Mouse (Mus musculus): Measurements from ENCODE around the gene Hk3. TPM values are rescaled to one million over a fixed set of nuclear protein-coding genes. Genes with fewer than 3 reads are reported as not detected.

Hk3 gene
- polyA plus RNA-seq, 1 experiment from 2014 or later = 3.3 TPM

- Histone ChIP-seq H3K27ac (ENCODE audit: low read depth, low read length) (no peak overlapping the region; the same call in 1 of the 2 replicates), H3K36me3 (ENCODE audit: control insufficient read depth, insufficient read depth, low read length) (no peaks in the 10 kb centered on the region), H3K27me3 (replicated peaks; ENCODE audit: control insufficient read depth, insufficient read depth, low read length) (no peaks in the 10 kb centered on the region), H3K9ac (ENCODE audit: low read depth, low read length) (no peak overlapping the region), H3K4me1 (replicated peaks; ENCODE audit: control insufficient read depth, insufficient read depth, low read length) (peaks cover 3% of the 10 kb centered on the region; the same call in 1 of the 2 replicates), H3K4me3 (ENCODE audit: low read depth, low read length) (no peak overlapping the region), H3K4me2 (no peak overlapping the region), H3K9me3 (ENCODE audit: control insufficient read depth, low read length) (no peaks in the 10 kb centered on the region)
- ATAC-seq (replicated peaks; ENCODE audit: low FRiP score) (no peak), DNase-seq (ENCODE audit: low spot score) (no peak)
- 18% methylated on average over 4 of the region's 4 CpGs for WGBS
These were observed 26.6 kb downstream of the Hk3 start for GRCm38 (mm10) chr13:54994576-54994975.

DNA sequence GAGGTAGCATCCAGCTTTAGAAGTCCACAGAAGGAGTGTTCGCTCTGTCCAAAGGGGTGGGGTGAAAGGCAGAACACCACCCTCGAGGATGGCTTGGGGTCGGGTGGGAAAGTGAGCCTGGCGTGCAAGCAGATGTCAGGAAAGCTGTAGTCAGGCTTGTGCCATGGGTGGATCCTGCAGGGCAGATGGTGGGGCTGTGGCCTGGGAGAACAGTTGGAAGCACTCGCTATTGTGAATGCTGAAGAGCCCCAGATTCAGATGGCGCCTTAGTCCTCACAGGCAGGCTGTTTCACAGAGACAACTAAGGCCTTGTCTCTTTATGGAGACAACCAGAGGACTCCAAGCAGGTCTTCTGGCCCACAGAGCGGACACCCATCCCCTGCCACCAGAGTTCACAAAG, 29.0 kb downstream of the Hk3 start:
- Histone ChIP-seq H3K36me3 (ENCODE audit: control insufficient read depth, insufficient read depth, low read length) (no peaks in the 10 kb centered on the region), H3K27me3 (replicated peaks; ENCODE audit: control insufficient read depth, insufficient read depth, low read length) (no peaks in the 10 kb centered on the region), H3K4me1 (replicated peaks; ENCODE audit: control insufficient read depth, insufficient read depth, low read length) (peaks cover 7% of the 10 kb centered on the region; the same call in 1 of the 2 replicates), H3K9ac (ENCODE audit: low read depth, low read length) (no peak overlapping the region), H3K4me2 (no peak overlapping the region), H3K4me3 (ENCODE audit: low read depth, low read length) (no peak overlapping the region), H3K9me3 (ENCODE audit: control insufficient read depth, low read length) (no peaks in the 10 kb centered on the region), H3K27ac (ENCODE audit: low read depth, low read length) (no peak overlapping the region)
- DNase-seq (ENCODE audit: low spot score) (no peak), ATAC-seq (replicated peaks; ENCODE audit: low FRiP score) (no peak)
- WGBS = 81% methylated on average over 7 of the region's 7 CpGs

GRCm38 (mm10) chr13:54988181-54988760, 32.9 kb downstream of the Hk3 start:
- ATAC-seq (replicated peaks; ENCODE audit: low FRiP score) (no peak), DNase-seq (ENCODE audit: low spot score) (no peak)
- no peaks in the 10 kb centered on the region for H3K36me3 ChIP-seq (ENCODE audit: control insufficient read depth, insufficient read depth, low read length)
- H3K4me3 ChIP-seq (ENCODE audit: low read depth, low read length) = no peak overlapping the region
- no peak overlapping the region for H3K9ac ChIP-seq (ENCODE audit: low read depth, low read length)
- no peak overlapping the region for H3K4me2 ChIP-seq
- WGBS = 22% methylated on average over 7 of the region's 7 CpGs
- H3K9me3 ChIP-seq (ENCODE audit: control insufficient read depth, low read length) = no peaks in the 10 kb centered on the region
- H3K27ac ChIP-seq (ENCODE audit: low read depth, low read length) = no peak overlapping the region
- H3K4me1 ChIP-seq (replicated peaks; ENCODE audit: control insufficient read depth, insufficient read depth, low read length) = 0 out of 2 replicates have a peak, but pooled peaks cover 4% of the 10 kb centered on the region
- no peaks in the 10 kb centered on the region for H3K27me3 ChIP-seq (replicated peaks; ENCODE audit: control insufficient read depth, insufficient read depth, low read length)

DNA sequence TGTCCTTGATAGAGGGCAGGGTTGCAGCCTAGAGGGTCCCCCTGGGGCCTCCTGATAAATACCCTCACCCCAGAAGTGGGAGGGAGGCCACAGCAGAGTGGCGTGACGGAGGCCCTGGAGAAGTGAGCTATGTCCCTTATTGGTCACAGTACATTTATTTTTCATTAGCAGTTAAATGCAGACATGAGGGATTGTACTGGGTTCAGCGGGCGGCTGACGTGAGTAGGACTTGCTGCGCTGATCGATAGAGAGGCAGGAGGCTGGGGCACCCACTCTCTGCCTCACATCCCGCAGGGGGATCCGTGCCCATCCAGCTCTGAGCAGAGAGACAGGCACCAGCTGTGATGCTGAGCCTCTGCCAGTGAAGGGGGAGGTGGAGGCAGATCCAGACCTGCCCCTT, 33.8 kb downstream of the Hk3 start:
- DNase-seq (ENCODE audit: low spot score) (no peak), ATAC-seq (replicated peaks; ENCODE audit: low FRiP score) (no peak)
- H3K9me3 ChIP-seq (ENCODE audit: control insufficient read depth, low read length) = no peaks in the 10 kb centered on the region
- no peak overlapping the region for H3K9ac ChIP-seq (ENCODE audit: low read depth, low read length)
- H3K4me2 ChIP-seq = no peak overlapping the region
- no peaks in the 10 kb centered on the region for H3K27me3 ChIP-seq (replicated peaks; ENCODE audit: control insufficient read depth, insufficient read depth, low read length)
- H3K27ac ChIP-seq (ENCODE audit: low read depth, low read length) = no peak overlapping the region
- no peak overlapping the region for H3K4me3 ChIP-seq (ENCODE audit: low read depth, low read length)
- no peaks in the 10 kb centered on the region for H3K36me3 ChIP-seq (ENCODE audit: control insufficient read depth, insufficient read depth, low read length)
- H3K4me1 ChIP-seq (replicated peaks; ENCODE audit: control insufficient read depth, insufficient read depth, low read length) = 0 out of 2 replicates have a peak, but pooled peaks cover 4% of the 10 kb centered on the region
- 83% methylated on average over 9 of the region's 9 CpGs for WGBS

DNA sequence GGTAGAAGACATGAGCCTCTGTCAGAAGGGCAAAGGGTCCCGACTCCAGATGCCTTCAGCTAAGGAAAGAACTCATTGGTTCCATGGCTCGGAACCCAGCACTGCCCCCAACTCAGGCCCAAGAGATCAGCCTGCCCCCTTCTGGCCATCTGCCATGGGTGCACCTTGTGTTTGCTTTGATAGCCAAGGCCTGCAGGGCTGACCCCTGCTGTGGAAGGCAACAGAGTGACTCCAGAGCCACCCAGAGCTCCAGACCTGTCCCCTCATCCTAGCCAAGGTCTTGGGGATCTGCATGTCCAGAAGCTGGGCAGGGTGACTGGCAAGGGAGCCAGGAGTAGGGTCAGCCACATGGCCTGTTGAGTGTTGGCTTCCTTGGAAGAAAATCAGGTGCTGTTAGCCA, 37.6 kb downstream of the Hk3 start:
- H3K4me3 ChIP-seq (ENCODE audit: low read depth, low read length) = no peak overlapping the region
- H3K4me1 ChIP-seq (replicated peaks; ENCODE audit: control insufficient read depth, insufficient read depth, low read length) = 0 out of 2 replicates have a peak, but pooled peaks cover 4% of the 10 kb centered on the region
- H3K27me3 ChIP-seq (replicated peaks; ENCODE audit: control insufficient read depth, insufficient read depth, low read length) = peaks cover 4% of the 10 kb centered on the region; the same call in 1 of the 2 replicates
- no peak overlapping the region for H3K27ac ChIP-seq (ENCODE audit: low read depth, low read length)
- 49% methylated on average over 2 of the region's 2 CpGs for WGBS
- DNase-seq (ENCODE audit: low spot score) (no peak), ATAC-seq (replicated peaks; ENCODE audit: low FRiP score) (no peak)
- H3K9me3 ChIP-seq (ENCODE audit: control insufficient read depth, low read length) = no peaks in the 10 kb centered on the region
- no peak overlapping the region for H3K9ac ChIP-seq (ENCODE audit: low read depth, low read length)
- no peak overlapping the region for H3K4me2 ChIP-seq
- H3K36me3 ChIP-seq (ENCODE audit: control insufficient read depth, insufficient read depth, low read length) = no peaks in the 10 kb centered on the region

GRCm38 (mm10) chr13:54983001-54983400, 38.2 kb downstream of the Hk3 start:
- Histone ChIP-seq H3K9me3 (ENCODE audit: control insufficient read depth, low read length) (no peaks in the 10 kb centered on the region), H3K4me2 (no peak overlapping the region), H3K36me3 (ENCODE audit: control insufficient read depth, insufficient read depth, low read length) (no peaks in the 10 kb centered on the region), H3K27ac (ENCODE audit: low read depth, low read length) (no peak overlapping the region), H3K4me1 (replicated peaks; ENCODE audit: control insufficient read depth, insufficient read depth, low read length) (0 out of 2 replicates have a peak, but pooled peaks cover 4% of the 10 kb centered on the region), H3K9ac (ENCODE audit: low read depth, low read length) (no peak overlapping the region), H3K27me3 (replicated peaks; ENCODE audit: control insufficient read depth, insufficient read depth, low read length) (peaks cover 4% of the 10 kb centered on the region; the same call in 1 of the 2 replicates), H3K4me3 (ENCODE audit: low read depth, low read length) (no peak overlapping the region)
- 47% methylated on average over 8 of the region's 8 CpGs for WGBS
- ATAC-seq (replicated peaks; ENCODE audit: low FRiP score) = no peak
- no peak for DNase-seq (ENCODE audit: low spot score)

DNA sequence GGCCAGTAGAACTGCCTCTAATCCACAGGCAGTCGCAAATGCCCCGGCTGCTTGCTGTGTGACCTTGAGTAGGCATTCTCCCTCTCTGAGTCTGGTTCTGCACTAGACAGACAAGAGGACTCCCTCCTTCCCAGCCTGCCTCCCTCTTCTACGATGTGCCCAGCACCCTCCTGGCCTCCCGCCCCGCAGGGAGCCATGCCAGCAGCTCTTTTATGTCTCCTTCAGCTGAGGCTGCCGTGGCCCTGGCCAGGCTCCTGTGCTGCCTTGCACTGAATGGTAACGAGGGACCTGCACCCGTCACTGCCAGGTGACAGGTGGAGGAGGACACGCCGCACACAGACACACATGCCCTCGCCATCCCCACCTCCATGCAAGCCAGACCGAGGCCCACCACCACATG, 40.2 kb downstream of the Hk3 start:
- WGBS = 74% methylated on average over 12 of the region's 12 CpGs
- H3K4me2 ChIP-seq = no peak overlapping the region
- no peaks in the 10 kb centered on the region for H3K4me1 ChIP-seq (replicated peaks; ENCODE audit: control insufficient read depth, insufficient read depth, low read length)
- no peak overlapping the region for H3K4me3 ChIP-seq (ENCODE audit: low read depth, low read length)
- ATAC-seq (replicated peaks; ENCODE audit: low FRiP score) (no peak), DNase-seq (ENCODE audit: low spot score) (no peak)
- H3K27me3 ChIP-seq (replicated peaks; ENCODE audit: control insufficient read depth, insufficient read depth, low read length) = peaks cover 4% of the 10 kb centered on the region; the same call in 1 of the 2 replicates
- no peaks in the 10 kb centered on the region for H3K36me3 ChIP-seq (ENCODE audit: control insufficient read depth, insufficient read depth, low read length)
- no peaks in the 10 kb centered on the region for H3K9me3 ChIP-seq (ENCODE audit: control insufficient read depth, low read length)
- H3K27ac ChIP-seq (ENCODE audit: low read depth, low read length) = no peak overlapping the region
- no peak overlapping the region for H3K9ac ChIP-seq (ENCODE audit: low read depth, low read length)

GRCm38 (mm10) chr13:54978804-54979203, 42.4 kb downstream of the Hk3 start:
- WGBS = 66% methylated on average over 8 of the region's 8 CpGs

GRCm38 (mm10) chr13:54975546-54975945, 45.6 kb downstream of the Hk3 start:
- Histone ChIP-seq H3K4me1 (replicated peaks; ENCODE audit: control insufficient read depth, insufficient read depth, low read length) (no peaks in the 10 kb centered on the region), H3K4me2 (no peak overlapping the region), H3K9me3 (ENCODE audit: control insufficient read depth, low read length) (no peaks in the 10 kb centered on the region), H3K36me3 (ENCODE audit: control insufficient read depth, insufficient read depth, low read length) (no peaks in the 10 kb centered on the region), H3K27me3 (replicated peaks; ENCODE audit: control insufficient read depth, insufficient read depth, low read length) (no peaks in the 10 kb centered on the region), H3K27ac (ENCODE audit: low read depth, low read length) (no peak overlapping the region), H3K4me3 (ENCODE audit: low read depth, low read length) (no peak overlapping the region), H3K9ac (ENCODE audit: low read depth, low read length) (no peak overlapping the region)
- WGBS = 61% methylated on average over 3 of the region's 3 CpGs
- DNase-seq (ENCODE audit: low spot score) (no peak), ATAC-seq (replicated peaks; ENCODE audit: low FRiP score) (no peak)

More at GRCm38 (mm10) chr13:54978804-54979203, 42.4 kb downstream of the Hk3 start:
- DNase-seq (ENCODE audit: low spot score) (no peak), ATAC-seq (replicated peaks; ENCODE audit: low FRiP score) (no peak)
- Histone ChIP-seq H3K9me3 (ENCODE audit: control insufficient read depth, low read length) (no peaks in the 10 kb centered on the region), H3K27me3 (replicated peaks; ENCODE audit: control insufficient read depth, insufficient read depth, low read length) (peaks cover 4% of the 10 kb centered on the region; the same call in 1 of the 2 replicates), H3K27ac (ENCODE audit: low read depth, low read length) (no peak overlapping the region), H3K4me3 (ENCODE audit: low read depth, low read length) (no peak overlapping the region), H3K36me3 (ENCODE audit: control insufficient read depth, insufficient read depth, low read length) (no peaks in the 10 kb centered on the region), H3K4me2 (no peak overlapping the region), H3K4me1 (replicated peaks; ENCODE audit: control insufficient read depth, insufficient read depth, low read length) (no peaks in the 10 kb centered on the region), H3K9ac (ENCODE audit: low read depth, low read length) (no peak overlapping the region)

Measured in liver, embryonic 11.5 days (tissue).